Mouse (Mus musculus): ENCODE results near the gene Lrrc25. TPM values are rescaled to one million over a fixed set of nuclear protein-coding genes. Genes with fewer than 3 reads are reported as not detected.

Gene Lrrc25
- polyA plus RNA-seq, 1 experiment from 2014 or later, result 4.5 TPM

- DNase-seq (ENCODE audit: low spot score) (no peak), ATAC-seq (replicated peaks; ENCODE audit: low FRiP score) (no peak)
- H3K4me2 ChIP-seq, result no peak overlapping the region
- no peak overlapping the region for H3K9ac ChIP-seq (ENCODE audit: low read depth, low read length)
- no peaks in the 10 kb centered on the region for H3K9me3 ChIP-seq (ENCODE audit: control insufficient read depth, low read length)
- WGBS, result 72% methylated on average over 17 of the region's 17 CpGs
- H3K4me3 ChIP-seq (ENCODE audit: low read depth, low read length), result no peak overlapping the region
- H3K27me3 ChIP-seq (replicated peaks; ENCODE audit: control insufficient read depth, insufficient read depth, low read length), result no peaks in the 10 kb centered on the region
- peaks cover 35% of the 10 kb centered on the region for H3K4me1 ChIP-seq (replicated peaks; ENCODE audit: control insufficient read depth, insufficient read depth, low read length)
- H3K27ac ChIP-seq (ENCODE audit: low read depth, low read length), result no peak overlapping the region
- H3K36me3 ChIP-seq (ENCODE audit: control insufficient read depth, insufficient read depth, low read length), result peaks cover 7% of the 10 kb centered on the region
These were observed 29.7 kb downstream of the Lrrc25 start for GRCm38 (mm10) chr8:70645501-70646224.

- no peaks in the 10 kb centered on the region for H3K9me3 ChIP-seq (ENCODE audit: control insufficient read depth, low read length)
- H3K36me3 ChIP-seq (ENCODE audit: control insufficient read depth, insufficient read depth, low read length), result peaks cover 11% of the 10 kb centered on the region
- peaks cover 35% of the 10 kb centered on the region for H3K4me1 ChIP-seq (replicated peaks; ENCODE audit: control insufficient read depth, insufficient read depth, low read length)
- no peak overlapping the region for H3K4me3 ChIP-seq (ENCODE audit: low read depth, low read length)
- H3K27me3 ChIP-seq (replicated peaks; ENCODE audit: control insufficient read depth, insufficient read depth, low read length), result no peaks in the 10 kb centered on the region
- WGBS, result 84% methylated on average over 6 of the region's 6 CpGs
- peak overlapping the region; percentile 25; the same call in 1 of the 2 replicates for H3K27ac ChIP-seq (ENCODE audit: low read depth, low read length)
- no peak overlapping the region for H3K4me2 ChIP-seq
- ATAC-seq (replicated peaks; ENCODE audit: low FRiP score) (no peak), DNase-seq (ENCODE audit: low spot score) (no peak)
- no peak overlapping the region for H3K9ac ChIP-seq (ENCODE audit: low read depth, low read length)
These were observed 30.4 kb downstream of the Lrrc25 start for GRCm38 (mm10) chr8:70646369-70646768.

DNA sequence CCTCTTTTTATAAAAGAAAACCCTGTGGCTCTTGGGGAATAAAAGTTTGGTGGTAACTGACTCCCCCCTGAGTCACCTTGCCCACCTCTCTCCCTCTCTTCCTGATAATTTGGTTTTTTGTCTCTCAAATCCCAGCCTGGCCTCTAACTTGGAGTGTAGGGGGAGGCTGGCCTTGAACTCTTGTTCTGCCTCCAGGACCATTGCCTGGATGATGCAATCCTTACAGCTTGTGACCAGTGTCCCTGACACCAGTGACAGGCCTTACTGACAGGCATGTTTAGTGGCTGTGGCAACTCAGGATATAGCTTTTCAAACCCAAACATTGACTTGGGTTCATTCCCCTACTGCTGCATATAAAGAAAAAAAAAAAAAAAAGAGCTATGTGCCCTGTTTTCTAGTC lies 30.8 kb downstream of the Lrrc25 start:
- Histone ChIP-seq H3K36me3 (ENCODE audit: control insufficient read depth, insufficient read depth, low read length) (peaks cover 11% of the 10 kb centered on the region), H3K27me3 (replicated peaks; ENCODE audit: control insufficient read depth, insufficient read depth, low read length) (no peaks in the 10 kb centered on the region), H3K4me1 (replicated peaks; ENCODE audit: control insufficient read depth, insufficient read depth, low read length) (peaks cover 35% of the 10 kb centered on the region), H3K9ac (ENCODE audit: low read depth, low read length) (no peak overlapping the region), H3K4me3 (ENCODE audit: low read depth, low read length) (no peak overlapping the region), H3K4me2 (no peak overlapping the region), H3K27ac (ENCODE audit: low read depth, low read length) (peak overlapping the region; percentile 55; the same call in 1 of the 2 replicates), H3K9me3 (ENCODE audit: control insufficient read depth, low read length) (no peaks in the 10 kb centered on the region)
- ATAC-seq (replicated peaks; ENCODE audit: low FRiP score) (no peak), DNase-seq (ENCODE audit: low spot score) (no peak)

- WGBS, result 60% methylated on average over 8 of the region's 8 CpGs
- Histone ChIP-seq H3K4me3 (ENCODE audit: low read depth, low read length) (no peak overlapping the region), H3K27me3 (replicated peaks; ENCODE audit: control insufficient read depth, insufficient read depth, low read length) (no peaks in the 10 kb centered on the region), H3K36me3 (ENCODE audit: control insufficient read depth, insufficient read depth, low read length) (peaks cover 15% of the 10 kb centered on the region), H3K4me1 (replicated peaks; ENCODE audit: control insufficient read depth, insufficient read depth, low read length) (peaks cover 35% of the 10 kb centered on the region), H3K27ac (ENCODE audit: low read depth, low read length) (peak overlapping the region; percentile 55; the same call in 1 of the 2 replicates), H3K9me3 (ENCODE audit: control insufficient read depth, low read length) (no peaks in the 10 kb centered on the region), H3K9ac (ENCODE audit: low read depth, low read length) (0 out of 2 replicates have a peak overlapping the region, but pooled peaks have one; percentile 14), H3K4me2 (no peak overlapping the region)
- DNase-seq (ENCODE audit: low spot score) (no peak), ATAC-seq (replicated peaks; ENCODE audit: low FRiP score) (no peak)
These were observed 31.6 kb downstream of the Lrrc25 start for GRCm38 (mm10) chr8:70647343-70648163.

GRCm38 (mm10) chr8:70648164-70648442 lies 32.1 kb downstream of the Lrrc25 start:
- no peak for ATAC-seq (replicated peaks; ENCODE audit: low FRiP score)

GRCm38 (mm10) chr8:70648921-70649320 lies 33.0 kb downstream of the Lrrc25 start:
- H3K4me3 ChIP-seq (ENCODE audit: low read depth, low read length), result no peak overlapping the region
- peaks cover 15% of the 10 kb centered on the region for H3K36me3 ChIP-seq (ENCODE audit: control insufficient read depth, insufficient read depth, low read length)
- no peaks in the 10 kb centered on the region for H3K27me3 ChIP-seq (replicated peaks; ENCODE audit: control insufficient read depth, insufficient read depth, low read length)
- ATAC-seq (replicated peaks; ENCODE audit: low FRiP score) (no peak), DNase-seq (ENCODE audit: low spot score) (no peak)
- 59% methylated on average over 3 of the region's 3 CpGs for WGBS
- peaks cover 35% of the 10 kb centered on the region for H3K4me1 ChIP-seq (replicated peaks; ENCODE audit: control insufficient read depth, insufficient read depth, low read length)
- no peak overlapping the region for H3K27ac ChIP-seq (ENCODE audit: low read depth, low read length)
- no peak overlapping the region for H3K9ac ChIP-seq (ENCODE audit: low read depth, low read length)
- no peak overlapping the region for H3K4me2 ChIP-seq
- H3K9me3 ChIP-seq (ENCODE audit: control insufficient read depth, low read length), result no peaks in the 10 kb centered on the region

More at GRCm38 (mm10) chr8:70648164-70648442, 32.1 kb downstream of the Lrrc25 start:
- no peak overlapping the region for H3K4me3 ChIP-seq (ENCODE audit: low read depth, low read length)
- H3K36me3 ChIP-seq (ENCODE audit: control insufficient read depth, insufficient read depth, low read length), result peaks cover 15% of the 10 kb centered on the region
- no peak for DNase-seq (ENCODE audit: low spot score)
- H3K4me1 ChIP-seq (replicated peaks; ENCODE audit: control insufficient read depth, insufficient read depth, low read length), result peaks cover 35% of the 10 kb centered on the region
- no peak overlapping the region; the same call in 1 of the 2 replicates for H3K9ac ChIP-seq (ENCODE audit: low read depth, low read length)
- H3K4me2 ChIP-seq, result no peak overlapping the region
- no peak overlapping the region for H3K27ac ChIP-seq (ENCODE audit: low read depth, low read length)
- no peaks in the 10 kb centered on the region for H3K27me3 ChIP-seq (replicated peaks; ENCODE audit: control insufficient read depth, insufficient read depth, low read length)
- no peaks in the 10 kb centered on the region for H3K9me3 ChIP-seq (ENCODE audit: control insufficient read depth, low read length)
- 33% methylated on average over 1 of the region's 1 CpGs for WGBS

DNA sequence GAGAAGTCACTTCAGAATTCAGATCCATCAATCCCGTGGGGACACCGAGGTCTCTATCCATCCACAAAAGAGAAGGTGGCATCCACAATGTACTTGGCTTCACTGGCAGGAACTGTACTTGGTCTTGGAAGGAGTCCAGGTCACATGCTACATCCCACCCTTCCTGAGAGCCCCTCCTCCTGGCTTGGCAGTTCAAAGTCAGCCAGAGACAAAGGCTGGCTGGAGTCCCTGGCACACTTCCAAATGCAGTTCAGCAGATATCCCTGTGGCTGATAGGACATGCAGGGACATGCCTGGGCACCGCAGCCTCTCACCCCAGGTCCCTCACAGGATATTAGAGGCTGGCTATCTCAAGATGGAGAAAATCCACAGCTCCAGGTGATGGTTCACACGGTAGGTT lies 33.4 kb downstream of the Lrrc25 start:
- DNase-seq (ENCODE audit: low spot score), result no peak
- Histone ChIP-seq H3K9me3 (ENCODE audit: control insufficient read depth, low read length) (no peaks in the 10 kb centered on the region), H3K4me3 (ENCODE audit: low read depth, low read length) (no peak overlapping the region), H3K27me3 (replicated peaks; ENCODE audit: control insufficient read depth, insufficient read depth, low read length) (no peaks in the 10 kb centered on the region), H3K4me2 (no peak overlapping the region), H3K36me3 (ENCODE audit: control insufficient read depth, insufficient read depth, low read length) (peaks cover 15% of the 10 kb centered on the region), H3K27ac (ENCODE audit: low read depth, low read length) (no peak overlapping the region), H3K9ac (ENCODE audit: low read depth, low read length) (no peak overlapping the region), H3K4me1 (replicated peaks; ENCODE audit: control insufficient read depth, insufficient read depth, low read length) (peaks cover 35% of the 10 kb centered on the region)
- 0 out of 2 replicates have a peak, but pooled peaks have one; percentile 11 for ATAC-seq (replicated peaks; ENCODE audit: low FRiP score)
- WGBS, result 80% methylated on average over 4 of the region's 4 CpGs

DNA sequence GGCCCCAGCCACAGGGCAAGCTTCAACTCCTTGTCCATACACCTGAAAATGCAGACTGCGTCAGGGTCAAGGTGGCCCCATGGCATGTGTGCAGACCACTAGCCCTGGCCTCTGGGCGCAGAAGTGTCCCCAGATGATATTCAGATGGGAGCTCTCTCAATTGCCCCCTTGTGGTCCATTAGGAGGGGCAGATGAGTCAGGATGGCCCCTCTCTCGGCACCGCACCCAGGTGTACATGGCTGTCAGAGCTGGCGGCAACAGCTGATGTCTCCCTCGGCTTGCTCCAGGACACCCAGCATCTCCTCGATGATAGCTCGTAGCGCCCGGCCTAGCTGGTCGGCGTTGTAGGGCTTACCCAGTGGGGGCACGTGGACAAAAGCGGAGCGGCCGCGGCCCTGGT lies 34.4 kb downstream of the Lrrc25 start:
- no peak overlapping the region for H3K4me3 ChIP-seq (ENCODE audit: low read depth, low read length)
- ATAC-seq (replicated peaks; ENCODE audit: low FRiP score), result no peak
- peaks cover 15% of the 10 kb centered on the region for H3K36me3 ChIP-seq (ENCODE audit: control insufficient read depth, insufficient read depth, low read length)
- no peaks in the 10 kb centered on the region for H3K9me3 ChIP-seq (ENCODE audit: control insufficient read depth, low read length)
- WGBS, result 93% methylated on average over 17 of the region's 17 CpGs
- H3K4me2 ChIP-seq, result no peak overlapping the region
- H3K9ac ChIP-seq (ENCODE audit: low read depth, low read length), result no peak overlapping the region
- no peaks in the 10 kb centered on the region for H3K27me3 ChIP-seq (replicated peaks; ENCODE audit: control insufficient read depth, insufficient read depth, low read length)
- DNase-seq (ENCODE audit: low spot score), result no peak
- peaks cover 35% of the 10 kb centered on the region for H3K4me1 ChIP-seq (replicated peaks; ENCODE audit: control insufficient read depth, insufficient read depth, low read length)
- no peak overlapping the region for H3K27ac ChIP-seq (ENCODE audit: low read depth, low read length)

Measured in liver, embryonic 11.5 days (tissue).